Mouse (Mus musculus) embryo, embryonic 11 days (tissue): ENCODE results near the gene Ccr4.
"Not testable (repeated sequence)": the region's sequence is repeated elsewhere in the genome, so short reads cannot be mapped to it uniquely, and the experiment has no call there.

Source experiments
- DNase-seq: peaks from one replicate; pipeline ENCODE4 v3.0.0-alpha.2; 2015

Ccr4 gene

DNA sequence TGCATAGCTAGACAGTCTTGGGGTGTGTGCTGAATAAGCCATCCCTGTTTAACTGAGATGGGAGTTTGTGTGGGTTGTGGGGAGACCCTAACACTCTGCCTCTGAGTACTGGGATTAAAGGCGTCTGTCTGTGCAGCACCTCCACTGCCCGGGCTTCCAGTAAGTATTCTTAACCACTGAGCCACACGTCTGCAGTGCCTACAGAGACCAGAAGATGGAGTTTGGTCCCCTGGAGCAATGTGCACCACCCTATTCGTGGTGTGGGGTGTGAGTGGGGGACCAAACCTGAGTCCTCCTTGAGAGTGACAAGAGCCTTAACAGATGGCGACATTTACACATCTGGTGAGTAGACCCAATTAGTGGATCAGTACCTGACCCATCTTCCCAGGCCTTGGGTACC lies 17.3 kb upstream of the Ccr4 start:
- DNase-seq: no peak

DNA sequence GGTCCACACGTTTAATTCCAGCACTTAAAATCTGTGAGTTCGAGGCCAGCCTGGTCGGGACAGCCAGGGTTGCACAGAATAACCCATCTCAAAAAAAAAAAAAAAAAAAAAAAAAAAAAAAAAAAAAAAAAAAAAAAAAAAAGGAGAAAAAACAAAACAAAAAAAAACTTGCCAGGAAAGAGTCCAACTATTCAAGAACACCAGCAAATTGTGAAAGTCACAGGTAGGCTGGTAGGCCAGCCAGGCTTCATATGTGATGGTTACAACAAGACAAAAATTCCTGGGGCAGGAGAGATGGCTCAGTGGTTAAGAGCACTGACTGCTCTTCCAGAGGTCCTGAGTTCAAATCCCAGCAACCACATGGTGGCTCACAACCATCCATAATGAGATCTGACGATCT lies 15.8 kb upstream of the Ccr4 start:
- DNase-seq: not testable (repeated sequence)

DNA sequence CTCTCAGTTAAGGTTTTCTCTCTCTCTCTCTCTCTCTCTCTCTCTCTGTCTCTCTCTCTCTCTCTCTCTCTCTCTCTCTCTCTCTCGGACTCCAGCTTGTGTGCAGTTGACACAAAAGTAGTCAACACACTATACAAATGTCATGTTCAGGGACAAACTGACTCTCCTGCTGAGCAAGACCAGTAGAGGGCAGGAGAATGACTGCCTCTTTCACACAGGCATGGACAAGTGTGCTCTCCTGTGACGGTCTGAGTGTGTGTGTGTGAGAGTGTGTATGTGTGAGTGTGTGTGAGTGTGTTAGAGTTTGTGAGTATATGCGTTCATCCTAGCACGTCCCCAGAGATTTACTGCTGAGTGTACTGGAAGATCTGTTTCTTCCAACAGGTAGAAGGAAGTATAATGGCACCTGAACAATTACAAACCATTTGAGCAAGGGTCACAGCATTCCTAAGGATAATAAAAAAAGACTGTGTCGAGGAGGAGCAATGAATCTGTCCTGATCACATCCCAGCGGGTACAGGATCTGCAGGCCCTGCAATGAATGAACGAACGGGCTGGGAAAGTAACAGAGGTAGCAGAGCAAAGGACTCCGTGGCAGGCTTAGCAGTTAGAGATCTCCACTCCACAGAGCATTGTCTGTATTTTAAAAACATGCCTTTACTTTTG lies 14.2 kb upstream of the Ccr4 start:
- no peak for DNase-seq

- DNase-seq: no peak
Measured at GRCm38 (mm10) chr9:114517924-114518497, 13.3 kb upstream of the Ccr4 start.

DNA sequence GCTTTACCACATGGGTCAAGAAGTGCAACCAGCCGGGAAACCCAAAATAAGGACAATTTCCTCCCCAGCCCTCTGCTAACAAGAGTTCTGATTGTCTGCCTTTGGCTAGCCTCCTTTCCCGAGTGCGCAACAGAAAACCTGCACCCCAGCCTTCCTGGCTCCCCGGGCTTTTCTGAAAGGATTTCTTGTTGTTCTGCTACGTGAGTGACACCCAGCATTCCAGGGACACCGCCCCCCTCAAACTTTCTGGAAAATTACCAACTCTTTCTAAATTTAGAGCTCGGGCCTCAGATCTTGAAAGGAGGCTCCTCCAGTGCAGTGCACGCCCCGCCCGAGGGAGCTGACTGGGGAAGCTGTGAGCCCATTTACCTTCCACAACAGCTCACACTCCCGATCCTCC lies 10.6 kb upstream of the Ccr4 start, which contains the start of gene C130032M10Rik:
C130032M10Rik (plus strand) TSS at position 334 of the 400 bp plus-strand sequence.
- no peak for DNase-seq

- no peak for DNase-seq
Measured at GRCm38 (mm10) chr9:114512831-114513230, 8.1 kb upstream of the Ccr4 start.

DNA sequence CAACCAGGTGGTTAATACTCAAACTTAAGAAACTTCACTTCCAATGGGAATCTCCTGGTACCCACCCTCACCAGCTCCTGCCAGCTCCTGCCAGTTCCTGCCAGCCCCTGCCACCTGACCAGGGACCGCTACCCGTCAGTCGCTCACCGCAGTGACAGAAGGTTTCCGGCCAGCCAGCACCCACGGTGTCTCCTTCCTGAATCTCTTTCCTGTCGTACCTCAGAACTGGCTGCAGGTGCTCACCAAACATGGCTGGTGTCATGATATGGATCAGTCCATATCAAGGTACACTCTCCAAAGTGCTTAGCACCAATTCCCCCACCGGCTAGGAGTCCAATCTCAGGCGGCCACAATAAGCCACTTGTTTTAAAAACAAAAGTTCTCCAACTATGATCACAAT lies 5.1 kb upstream of the Ccr4 start:
- no peak for DNase-seq

DNA sequence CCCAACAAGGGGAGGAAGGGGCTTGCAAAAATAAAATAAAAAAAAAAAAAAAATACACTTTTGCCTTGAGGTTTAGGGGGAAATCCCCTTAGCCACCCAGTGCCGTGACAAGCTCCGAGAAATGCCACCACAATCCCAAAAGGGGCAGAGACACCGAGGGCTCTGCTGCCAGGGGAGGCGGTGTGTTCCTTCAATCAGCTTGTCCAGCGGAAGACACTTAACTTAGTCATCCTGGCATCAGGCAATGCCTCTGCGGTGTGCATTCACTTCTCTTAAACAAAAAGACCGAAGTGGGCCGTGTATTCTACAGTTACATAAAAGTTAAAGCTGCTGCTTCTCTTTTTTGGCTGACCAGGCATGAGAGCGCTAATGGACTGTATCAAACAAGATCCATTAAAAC lies 2.7 kb upstream of the Ccr4 start:
- no peak for DNase-seq

GRCm38 (mm10) chr9:114506564-114506963 lies 1.8 kb upstream of the Ccr4 start:
- no peak for DNase-seq

DNA sequence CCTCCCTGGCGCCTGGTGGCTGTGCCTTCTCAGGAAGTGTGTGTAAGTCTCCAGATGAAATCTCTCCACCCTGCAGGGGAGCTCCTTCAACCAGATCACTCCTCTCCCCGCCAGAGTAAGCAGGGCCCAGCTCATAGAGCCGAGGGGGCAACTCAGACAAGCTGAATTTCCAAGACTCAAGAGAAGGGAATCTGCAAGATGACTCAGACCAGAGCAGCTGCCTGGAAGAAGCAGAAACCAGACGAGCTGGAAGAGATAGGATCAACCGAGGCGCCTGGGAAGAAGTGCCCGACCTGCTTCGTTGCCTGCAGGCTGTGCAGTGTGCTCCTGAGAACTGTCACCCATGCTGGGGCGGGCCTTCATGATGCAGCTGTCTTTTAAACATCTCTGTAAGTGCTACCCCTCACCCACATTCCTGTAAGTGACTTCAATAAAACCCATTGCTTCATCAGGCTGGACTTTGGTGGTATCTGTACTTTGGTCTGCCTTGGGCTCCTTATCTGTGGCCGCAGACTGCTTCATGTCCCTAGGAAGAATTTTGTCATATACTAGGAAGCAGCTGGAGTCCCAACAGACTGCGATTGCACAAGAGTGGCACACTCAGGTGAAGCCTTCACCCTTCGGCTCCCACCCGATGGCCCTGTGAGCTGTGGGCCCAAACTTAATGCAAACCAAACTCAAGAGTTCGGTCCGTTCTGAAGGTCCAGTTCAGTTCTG lies 1.8 kb downstream of the Ccr4 start:
- no peak for DNase-seq

GRCm38 (mm10) chr9:114501913-114502312 lies 2.8 kb downstream of the Ccr4 start:
- DNase-seq: no peak

DNA sequence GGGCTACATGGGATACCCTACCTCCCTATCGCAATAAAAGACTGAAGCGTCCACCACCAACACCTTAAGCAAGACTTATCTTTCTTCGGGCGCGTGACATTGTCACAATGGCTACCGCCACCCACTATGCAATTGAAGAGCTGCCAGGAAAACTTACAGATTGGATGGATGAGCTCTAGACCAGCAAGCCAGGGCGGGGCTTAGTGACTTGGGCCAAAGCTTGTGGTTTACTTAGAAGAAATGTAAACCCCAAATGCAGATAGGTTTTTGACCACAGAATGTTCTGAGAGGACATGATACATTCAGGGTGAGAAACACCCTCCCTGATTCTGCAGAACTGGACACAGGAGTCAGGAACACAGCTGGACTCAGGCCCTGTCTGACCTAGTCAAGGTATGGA lies 3.6 kb downstream of the Ccr4 start:
- DNase-seq: no peak

GRCm38 (mm10) chr9:114499783-114500515 lies 4.8 kb downstream of the Ccr4 start:
- peak; percentile 87 for DNase-seq

DNA sequence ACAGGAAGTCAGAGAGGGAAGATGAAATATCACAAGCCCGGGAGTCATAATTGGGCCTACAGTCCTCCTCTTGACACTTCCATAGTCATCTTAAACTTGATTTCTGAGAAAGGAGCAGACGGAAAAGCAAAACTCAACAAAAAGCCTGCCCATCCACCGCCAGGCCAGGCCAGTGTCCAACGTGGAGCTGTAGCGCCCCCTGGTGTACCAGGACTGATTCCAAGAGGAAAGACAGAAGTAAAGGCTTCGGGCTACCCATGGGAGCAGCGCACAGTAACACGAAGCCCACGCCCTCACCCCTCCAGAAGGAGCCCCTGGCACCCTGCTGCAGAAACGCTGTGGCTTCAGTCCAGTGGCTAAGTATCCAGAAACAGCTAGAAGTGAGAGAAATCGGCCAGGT lies 6.5 kb downstream of the Ccr4 start:
- DNase-seq: peak; percentile 94

GRCm38 (mm10) chr9:114496469-114496868 lies 8.2 kb downstream of the Ccr4 start:
- no peak for DNase-seq

- no peak for DNase-seq
Measured at GRCm38 (mm10) chr9:114487481-114488258, 17.0 kb downstream of the Ccr4 start.

GRCm38 (mm10) chr9:114486808-114487207 lies 17.9 kb downstream of the Ccr4 start:
- no peak for DNase-seq

- DNase-seq: no peak
Measured at GRCm38 (mm10) chr9:114484771-114485170, 19.9 kb downstream of the Ccr4 start.

DNA sequence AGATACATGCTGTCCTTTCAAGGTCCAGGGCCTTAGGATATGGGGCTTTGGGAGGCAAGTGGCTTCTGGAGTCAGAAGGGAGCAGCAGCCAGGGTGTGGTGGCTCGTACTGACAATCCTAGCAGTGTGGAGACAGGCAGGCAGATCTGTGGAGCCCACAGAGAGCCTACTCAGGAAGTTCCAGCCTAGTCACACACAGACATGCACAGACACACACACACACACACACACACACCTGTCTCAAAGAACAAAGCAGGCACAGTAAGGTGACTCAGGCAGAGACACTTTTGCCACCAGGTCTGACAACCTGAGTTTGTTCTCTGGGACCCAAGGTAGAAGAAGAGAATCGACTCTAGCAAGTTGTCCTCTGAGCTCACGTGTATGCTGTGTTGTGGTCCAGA lies 23.8 kb downstream of the Ccr4 start:
- no peak for DNase-seq

GRCm38 (mm10) chr9:114477019-114477418 lies 27.7 kb downstream of the Ccr4 start:
- DNase-seq: no peak

- DNase-seq: no peak
Measured at GRCm38 (mm10) chr9:114471892-114472291, 32.8 kb downstream of the Ccr4 start.

GRCm38 (mm10) chr9:114468701-114469100 lies 36.0 kb downstream of the Ccr4 start:
- no peak for DNase-seq

- DNase-seq: no peak
Measured at GRCm38 (mm10) chr9:114468217-114468616, 36.5 kb downstream of the Ccr4 start.
